Mouse (Mus musculus) liver, embryonic 16.5 days (tissue): ENCODE measurements around the gene Ascc2. TPM values are rescaled to one million over a fixed set of nuclear protein-coding genes. Genes with fewer than 3 reads are reported as not detected.
A peak's percentile ranks its signal among the peaks of the same experiment; 100 is the strongest.
"Not testable (repeated sequence)": the region's sequence is repeated elsewhere in the genome, so short reads cannot be mapped to it uniquely, and the experiment has no call there.

Experiments
- ATAC-seq: fragments of 200-750 bp; cut with Nextera tagmentation; 2 replicates; pipeline ENCODE4 v1.8.0; 2017; ENCODE audit warnings: low read depth, mild to moderate bottlenecking, moderate number of reproducible peaks, moderate library complexity
- H3K27ac ChIP-seq: fragments of 300-500 bp; sonication (generic); 2 replicates; pipeline ENCODE4 v1.5.1; 2014; ENCODE audit warnings: mild to moderate bottlenecking, low read length
- H3K27me3 ChIP-seq: fragments of 300-500 bp; sonication (generic); 2 replicates; pipeline ENCODE4 v1.6.1; 2014; ENCODE audit warnings: low read depth, low read length, mixed read lengths; ENCODE audit not compliant: control insufficient read depth, insufficient read depth
- H3K36me3 ChIP-seq: fragments of 300-500 bp; sonication (generic); 2 replicates; pipeline ENCODE4 v1.6.1; 2014; ENCODE audit warnings: mild to moderate bottlenecking; ENCODE audit not compliant: control insufficient read depth, insufficient read depth
- H3K4me1 ChIP-seq: fragments of 300-500 bp; sonication (generic); 2 replicates; pipeline ENCODE4 v1.6.1; 2014; ENCODE audit warnings: low read depth, low read length, mixed read lengths; ENCODE audit not compliant: control insufficient read depth
- H3K4me2 ChIP-seq: fragments of 300-500 bp; sonication (generic); 2 replicates; pipeline ENCODE4 v1.6.1; 2014; ENCODE audit warnings: low read depth, low read length, mixed read lengths
- H3K4me3 ChIP-seq: fragments of 300-500 bp; sonication (generic); 2 replicates; pipeline ENCODE4 v1.5.1; 2014; ENCODE audit warnings: low read depth, mild to moderate bottlenecking, low read length
- H3K9ac ChIP-seq: fragments of 300-500 bp; sonication (generic); 2 replicates; pipeline ENCODE4 v1.6.1; 2014; ENCODE audit warnings: low read depth, low read length
- H3K9me3 ChIP-seq: fragments of 300-500 bp; sonication (generic); replicated peaks from 2 replicates; pipeline ENCODE4 v1.6.1; 2016; ENCODE audit warnings: low read length; ENCODE audit not compliant: control insufficient read depth
- WGBS: fragments of 180-500 bp; shearing (Covaris S2); extraction: QIAGEN DNeasy Blood & Tissue Kit; methylation state at CpG from one replicate; pipeline ENCODE4 v1.1.7; 2014; ENCODE audit not compliant: insufficient replicate concordance; 5-methylcytosine and 5-hydroxymethylcytosine counted together
- polyA plus RNA-seq: library from polyadenylated mRNA; unstranded; fragments of >200 nt; fragmentation: Nextera tagmentation; extraction: Ambion mirVana; gene quantifications from 2 replicates; pipeline ENCODE4 v1.2.1, GENCODE M21; 2015

Gene Ascc2
- polyA plus RNA-seq, 1 experiment from 2014 or later = 18.2 TPM

DNA sequence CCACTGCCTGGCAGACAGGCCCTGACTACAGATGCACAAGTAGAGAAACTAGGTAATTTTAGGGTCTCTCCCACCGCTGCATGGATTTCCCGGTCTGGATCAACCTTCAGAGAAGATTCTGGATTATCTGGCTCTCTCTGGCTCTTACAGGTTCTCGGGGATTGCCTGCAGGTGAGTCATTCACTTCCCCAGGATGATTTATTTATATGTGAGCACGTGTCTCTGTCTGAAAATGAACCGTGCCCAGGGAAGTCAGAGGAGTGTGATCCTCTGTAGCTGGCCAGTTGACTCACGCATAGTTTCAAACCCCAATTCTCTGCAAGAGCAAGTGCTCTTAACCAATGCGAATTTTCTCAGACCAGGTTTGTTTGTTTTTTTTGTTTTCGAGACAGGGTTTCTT is 63.2 kb downstream of the Ascc2 start:
- no peak overlapping the region for H3K27ac ChIP-seq
- peaks cover 7% of the 10 kb centered on the region for H3K36me3 ChIP-seq
- no peak overlapping the region for H3K4me3 ChIP-seq
- ATAC-seq = no peak
- H3K9me3 ChIP-seq = no peaks in the 10 kb centered on the region
- no peak overlapping the region for H3K4me2 ChIP-seq
- H3K9ac ChIP-seq = no peak overlapping the region
- no peaks in the 10 kb centered on the region for H3K27me3 ChIP-seq
- 82% methylated on average over 8 of the region's 8 CpGs for WGBS
- peaks cover 16% of the 10 kb centered on the region for H3K4me1 ChIP-seq

DNA sequence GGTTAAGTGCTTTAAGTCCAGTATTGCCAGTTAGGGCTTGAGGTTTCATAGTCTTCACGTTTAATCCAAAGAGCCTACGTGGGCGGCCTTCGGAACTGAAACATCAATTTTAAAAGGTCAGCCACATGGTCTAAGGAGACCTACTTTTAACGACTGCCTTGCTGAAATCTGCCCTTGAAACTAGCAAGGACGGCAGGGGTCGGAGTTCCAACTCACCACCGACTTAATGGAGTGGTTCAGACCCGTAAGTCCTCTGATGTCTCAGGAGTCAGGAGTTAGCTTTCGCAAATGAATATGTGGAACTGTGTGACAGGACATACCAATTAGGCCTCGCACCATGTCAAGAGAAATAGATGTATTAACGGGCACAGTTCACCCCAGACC is 66.1 kb downstream of the Ascc2 start:
- H3K27me3 ChIP-seq = no peaks in the 10 kb centered on the region
- peak overlapping the region; percentile 80 for H3K4me3 ChIP-seq
- no peak for ATAC-seq
- WGBS = 3% methylated on average over 12 of the region's 12 CpGs
- H3K9me3 ChIP-seq = no peaks in the 10 kb centered on the region
- H3K27ac ChIP-seq = peak overlapping the region; percentile 83
- peak overlapping the region; percentile 87 for H3K9ac ChIP-seq
- H3K4me1 ChIP-seq = peaks cover 9% of the 10 kb centered on the region
- peak overlapping the region; percentile 74 for H3K4me2 ChIP-seq
- peaks cover 7% of the 10 kb centered on the region for H3K36me3 ChIP-seq

DNA sequence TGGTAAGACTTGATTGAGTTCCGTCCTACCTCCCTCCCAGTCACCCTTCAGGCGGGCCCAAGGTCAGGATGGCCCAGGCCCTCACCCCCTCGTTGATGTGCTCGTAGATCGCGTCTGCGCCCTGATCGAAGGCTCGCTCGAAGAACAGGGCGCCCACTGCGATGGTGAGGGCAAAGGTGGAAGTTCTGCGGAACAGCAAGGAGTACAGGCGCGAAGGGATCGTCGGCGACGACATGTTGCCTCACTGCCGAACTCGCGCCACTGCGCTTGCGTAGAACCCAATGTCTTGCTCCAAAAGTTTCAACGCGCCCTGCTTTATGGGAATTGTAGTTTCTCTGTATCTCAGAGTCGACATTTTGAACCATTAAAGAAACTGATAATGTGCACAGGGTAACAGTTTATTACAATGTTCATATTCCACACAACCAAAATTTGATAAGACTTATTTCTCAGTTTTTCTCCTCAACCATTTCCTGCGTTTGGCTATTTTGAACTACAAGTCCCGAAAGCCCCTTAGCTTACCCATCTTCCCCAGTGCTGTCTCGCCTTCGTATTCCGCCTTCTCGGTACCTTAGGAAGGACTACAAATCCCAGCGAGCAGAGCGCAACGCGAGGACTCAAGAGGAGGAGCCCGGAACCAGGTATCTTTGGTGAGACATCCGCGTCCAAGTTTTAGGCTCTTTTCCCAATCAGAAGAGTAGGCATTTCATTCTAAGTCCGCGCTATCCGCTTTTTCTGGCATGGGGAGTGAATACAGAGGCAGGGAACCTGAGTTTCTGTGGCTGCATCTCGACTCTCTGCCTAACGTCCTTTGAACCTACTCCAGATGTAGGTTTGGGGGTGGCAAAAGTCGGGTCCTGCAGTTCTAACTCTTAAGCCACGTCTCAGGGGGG is 66.8 kb downstream of the Ascc2 start, which contains the start of the genes Uqcr10 and Zmat5:
Gene Uqcr10 (minus strand): TSS at position 271 of the 893 bp plus-strand sequence.
Gene Zmat5 (plus strand): TSS at position 607 of the 893 bp plus-strand sequence.
- ATAC-seq = peak; percentile 98
- WGBS = under 1% methylated on average over 47 of the region's 47 CpGs

DNA sequence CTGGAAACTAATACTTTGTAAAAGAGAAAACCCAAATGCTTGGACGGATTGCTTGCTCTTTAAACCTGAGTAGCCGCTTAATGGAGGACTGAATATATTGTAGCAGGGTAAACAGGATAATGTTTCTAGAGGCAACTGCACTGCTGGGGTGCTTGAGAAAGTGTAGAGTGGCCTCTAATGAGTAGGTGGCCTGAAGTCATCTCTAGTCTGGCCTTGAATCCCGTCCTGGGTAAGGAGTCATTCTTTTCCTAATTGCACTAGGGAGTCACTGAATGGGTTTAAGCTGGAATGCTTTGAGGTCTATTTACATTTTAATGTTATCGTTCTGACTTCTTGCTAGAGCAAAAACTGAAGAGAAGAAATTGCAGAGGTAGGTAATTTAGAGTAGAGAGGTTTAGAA is 67.6 kb downstream of the Ascc2 start:
- no peak for ATAC-seq
- H3K9ac ChIP-seq = peak overlapping the region; percentile 76
- WGBS = 17% methylated on average over 4 of the region's 4 CpGs
- peak overlapping the region; percentile 67 for H3K27ac ChIP-seq
- H3K36me3 ChIP-seq = peaks cover 7% of the 10 kb centered on the region
- peak overlapping the region; percentile 74 for H3K4me2 ChIP-seq
- H3K4me3 ChIP-seq = peak overlapping the region; percentile 80
- no peaks in the 10 kb centered on the region for H3K9me3 ChIP-seq
- peaks cover 9% of the 10 kb centered on the region for H3K4me1 ChIP-seq
- H3K27me3 ChIP-seq = no peaks in the 10 kb centered on the region

More for the DNA sequence above, 66.8 kb downstream of the Ascc2 start, which contains the start of the genes Uqcr10 and Zmat5:
- Histone ChIP-seq H3K4me1 (peaks cover 9% of the 10 kb centered on the region), H3K4me3 (peak within 1 kb of the TSS; percentile 80), H3K27me3 (no peaks in the 10 kb centered on the region), H3K9ac (peak within 1 kb of the TSS; percentile 87), H3K27ac (peak within 1 kb of the TSS; percentile 83), H3K9me3 (no peaks in the 10 kb centered on the region), H3K4me2 (peak within 1 kb of the TSS; percentile 74), H3K36me3 (peaks cover 7% of the 10 kb centered on the region)

DNA sequence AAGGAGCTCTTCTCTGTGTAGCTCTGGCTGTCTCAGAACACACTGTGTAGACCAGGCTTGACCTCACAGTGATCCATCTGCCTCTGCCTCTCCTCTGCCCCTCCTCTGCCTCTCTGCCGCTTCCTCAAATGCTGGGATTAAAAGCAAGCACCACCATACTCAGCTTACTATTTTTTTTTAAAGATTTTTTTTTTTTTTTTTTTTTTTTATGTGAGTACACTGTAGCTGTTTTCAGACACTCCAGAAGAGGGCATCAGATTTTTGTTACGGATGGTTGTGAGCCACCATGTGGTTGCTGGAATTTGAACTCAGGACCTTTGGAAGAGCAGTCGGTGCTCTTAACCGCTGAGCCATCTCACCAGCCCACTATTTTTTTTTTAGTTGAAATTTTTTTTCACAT is 72.6 kb downstream of the Ascc2 start:
- not testable (repeated sequence) for H3K36me3 ChIP-seq, H3K9me3 ChIP-seq, H3K27me3 ChIP-seq, H3K27ac ChIP-seq, ATAC-seq, H3K4me3 ChIP-seq, H3K4me1 ChIP-seq, H3K4me2 ChIP-seq, H3K9ac ChIP-seq
- WGBS = 68% methylated on average over 4 of the region's 4 CpGs

DNA sequence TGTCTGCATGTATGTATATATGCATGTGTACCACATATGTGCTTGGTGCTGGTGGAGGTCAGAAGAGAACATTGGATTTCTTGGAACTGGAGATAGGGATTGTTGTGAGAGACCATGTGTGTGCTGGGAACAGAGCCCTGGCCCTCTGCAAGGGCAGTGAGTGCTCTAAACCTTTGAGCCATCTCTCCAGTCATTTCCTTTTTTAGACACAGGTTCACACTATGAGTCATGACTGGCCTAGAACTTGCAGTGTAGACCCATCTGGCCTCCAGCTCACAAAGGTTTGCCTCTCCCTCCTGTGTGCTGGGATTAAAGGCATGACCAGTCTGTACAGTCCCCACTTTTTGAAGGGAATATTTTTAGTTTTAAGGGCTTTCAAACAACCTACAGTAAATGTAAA is 75.3 kb downstream of the Ascc2 start:
- H3K27ac ChIP-seq = no peak overlapping the region

DNA sequence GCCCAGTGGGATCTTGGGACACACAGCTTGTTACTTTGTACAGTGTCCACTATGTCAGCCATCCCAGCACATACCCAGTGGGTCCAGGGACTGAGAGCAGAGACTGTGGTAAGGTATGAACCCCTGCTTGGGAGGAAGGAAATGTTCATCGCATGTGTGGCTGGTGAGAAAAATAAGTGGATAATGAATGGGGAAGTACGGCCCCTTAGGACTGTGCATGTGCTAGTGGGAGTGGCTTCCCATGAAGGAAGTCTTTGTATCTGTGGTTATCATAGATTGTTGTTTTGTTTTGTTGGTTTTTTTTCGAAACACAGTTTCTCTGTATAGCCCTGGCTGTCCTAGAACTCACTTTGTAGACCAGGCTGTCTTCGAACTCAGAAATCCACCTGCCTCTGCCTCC is 77.2 kb downstream of the Ascc2 start:
- WGBS = 36% methylated on average over 4 of the region's 4 CpGs
- Histone ChIP-seq H3K4me1 (no peaks in the 10 kb centered on the region), H3K9ac (no peak overlapping the region), H3K36me3 (no peaks in the 10 kb centered on the region), H3K27me3 (no peaks in the 10 kb centered on the region), H3K27ac (no peak overlapping the region), H3K4me2 (no peak overlapping the region), H3K4me3 (no peak overlapping the region), H3K9me3 (no peaks in the 10 kb centered on the region)
- no peak for ATAC-seq

More for the DNA sequence above, 75.3 kb downstream of the Ascc2 start:
- Histone ChIP-seq H3K36me3 (no peaks in the 10 kb centered on the region), H3K9ac (no peak overlapping the region), H3K4me2 (no peak overlapping the region), H3K4me3 (no peak overlapping the region), H3K9me3 (no peaks in the 10 kb centered on the region), H3K4me1 (no peaks in the 10 kb centered on the region), H3K27me3 (no peaks in the 10 kb centered on the region)
- ATAC-seq = no peak

DNA sequence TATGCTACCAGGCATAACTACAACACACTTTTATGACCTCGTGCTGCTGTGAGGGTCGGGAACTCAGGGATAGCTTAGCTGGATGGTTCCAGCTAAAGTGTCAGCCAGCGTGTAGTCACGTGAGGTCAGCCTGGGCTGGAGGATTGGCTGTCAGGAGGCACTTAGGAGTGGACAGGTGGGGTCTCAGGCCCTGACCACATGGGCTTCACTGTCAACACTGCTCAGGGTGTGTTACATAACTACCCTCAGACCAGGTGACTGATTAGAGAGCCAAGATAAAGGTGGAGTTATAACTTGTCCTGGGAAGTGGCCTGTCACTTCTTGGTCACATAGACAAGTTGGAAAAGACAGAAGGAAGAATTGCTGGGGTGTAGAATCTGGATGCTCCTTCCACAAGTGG is 78.0 kb downstream of the Ascc2 start:
- Histone ChIP-seq H3K9me3 (no peaks in the 10 kb centered on the region), H3K36me3 (no peaks in the 10 kb centered on the region), H3K27me3 (no peaks in the 10 kb centered on the region), H3K27ac (no peak overlapping the region), H3K4me1 (no peaks in the 10 kb centered on the region), H3K4me2 (no peak overlapping the region), H3K9ac (no peak overlapping the region), H3K4me3 (no peak overlapping the region)
- no peak for ATAC-seq
- WGBS = 65% methylated on average over 4 of the region's 4 CpGs

DNA sequence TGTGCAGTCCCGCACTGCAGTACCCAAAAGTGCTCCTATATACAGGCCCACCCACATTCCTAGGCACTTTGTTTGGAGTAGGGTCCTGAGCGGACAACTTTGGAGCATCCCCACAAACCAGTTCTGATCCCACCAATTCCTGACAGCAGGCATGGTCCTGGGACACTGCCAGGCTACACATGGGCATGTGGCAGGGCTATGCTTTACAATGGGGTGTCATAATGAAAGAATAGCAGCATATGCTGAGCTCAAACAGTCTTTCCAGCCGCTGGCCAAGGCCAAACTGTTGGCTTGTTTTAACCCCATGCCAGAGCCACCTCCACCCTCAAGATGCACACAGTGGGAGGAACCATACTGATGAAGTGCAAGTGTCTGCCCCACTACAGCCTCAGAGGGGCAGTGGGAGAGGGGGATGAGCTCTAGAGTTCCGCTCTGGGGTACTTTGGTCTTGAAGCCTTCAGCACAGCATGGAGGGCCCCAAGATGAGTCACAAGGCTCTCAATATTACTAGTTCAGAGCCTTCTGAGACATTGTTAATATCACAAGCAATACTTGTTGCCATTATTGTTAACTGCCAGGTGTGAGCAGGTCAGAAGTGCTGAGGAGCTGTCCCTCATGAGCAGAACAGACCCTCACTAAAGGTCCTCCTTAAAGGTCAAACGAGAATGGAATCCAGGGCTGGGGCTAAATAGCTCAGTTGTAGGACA is 79.1 kb downstream of the Ascc2 start:
- Histone ChIP-seq H3K9me3 (no peaks in the 10 kb centered on the region), H3K4me2 (no peak overlapping the region), H3K4me3 (no peak overlapping the region), H3K27ac (no peak overlapping the region), H3K36me3 (no peaks in the 10 kb centered on the region), H3K4me1 (no peaks in the 10 kb centered on the region), H3K9ac (no peak overlapping the region), H3K27me3 (no peaks in the 10 kb centered on the region)
- WGBS = 73% methylated on average over 5 of the region's 5 CpGs
- no peak for ATAC-seq
